Mouse (Mus musculus): ENCODE results near the gene Fbp1. TPM values are rescaled to one million over a fixed set of nuclear protein-coding genes. Genes with fewer than 3 reads are reported as not detected.
A peak's percentile ranks its signal among the peaks of the same experiment; 100 is the strongest.
"Not testable (repeated sequence)": the region's sequence is repeated elsewhere in the genome, so short reads cannot be mapped to it uniquely, and the experiment has no call there.

Fbp1 gene
- total RNA-seq (2014; rRNA removed; ENCODE audit: low replicate concordance) (1.2 TPM in 1 of 2 replicates, not detected in the other), polyA plus RNA-seq (2015; fragmentation: Nextera tagmentation; extraction: Ambion mirVana) (0.18 TPM in 2 replicates)

GRCm38 (mm10) chr13:62887712-62888441 lies at the start of gene Fbp1:
TSS of gene Fbp1 (minus strand) at chr13:62888282.
- Histone ChIP-seq H3K27me3 (ENCODE audit: control insufficient read depth, insufficient read depth, low read length) (peaks cover 17% of the 10 kb centered on the region), H3K36me3 (replicated peaks; ENCODE audit: control insufficient read depth, insufficient read depth, low read length) (no peaks in the 10 kb centered on the region), H3K9me3 (replicated peaks; ENCODE audit: control insufficient read depth, low read length) (0 out of 2 replicates have a peak, but pooled peaks cover 4% of the 10 kb centered on the region), H3K4me3 (ENCODE audit: low read depth, low read length) (peak within 1 kb of the TSS; percentile 17), H3K9ac (replicated peaks; ENCODE audit: low read depth, low read length) (no peak within 1 kb of the TSS), H3K4me2 (ENCODE audit: low read depth, low read length) (peak within 1 kb of the TSS; percentile 47), H3K27ac (ENCODE audit: low read depth) (no peak within 1 kb of the TSS), H3K4me1 (ENCODE audit: control insufficient read depth, insufficient read depth) (0 out of 2 replicates have a peak, but pooled peaks cover 2% of the 10 kb centered on the region)
- TF ChIP-seq EP300 (IDR thresholded peaks at IDR 0.05; ENCODE audit: low read depth), result no peak
- no peak for TF ChIP-seq CTCF (IDR thresholded peaks at IDR 0.05; ENCODE audit: low read depth)
- ATAC-seq (ENCODE audit: insufficient read depth, low read depth) (no peak), DNase-seq (ENCODE audit: low spot score) (no peak)
- 4% methylated on average over 28 of the region's 29 CpGs for WGBS

GRCm38 (mm10) chr13:62932452-62932851 lies 44.4 kb upstream of the Fbp1 start:
- H3K4me3 ChIP-seq (ENCODE audit: low read depth, low read length), result no peak overlapping the region
- no peak overlapping the region for H3K4me2 ChIP-seq (ENCODE audit: low read depth, low read length)
- TF ChIP-seq EP300 (IDR thresholded peaks at IDR 0.05; ENCODE audit: low read depth), result no peak
- TF ChIP-seq CTCF (IDR thresholded peaks at IDR 0.05; ENCODE audit: low read depth), result no peak
- H3K36me3 ChIP-seq (replicated peaks; ENCODE audit: control insufficient read depth, insufficient read depth, low read length), result no peaks in the 10 kb centered on the region
- H3K4me1 ChIP-seq (ENCODE audit: control insufficient read depth, insufficient read depth), result no peaks in the 10 kb centered on the region; the same call in 1 of the 2 replicates
- H3K9ac ChIP-seq (replicated peaks; ENCODE audit: low read depth, low read length), result no peak overlapping the region
- DNase-seq (ENCODE audit: low spot score) (no peak), ATAC-seq (ENCODE audit: insufficient read depth, low read depth) (no peak)
- WGBS, result 76% methylated on average over 4 of the region's 4 CpGs
- H3K27me3 ChIP-seq (ENCODE audit: control insufficient read depth, insufficient read depth, low read length), result no peaks in the 10 kb centered on the region
- no peak overlapping the region for H3K27ac ChIP-seq (ENCODE audit: low read depth)
- H3K9me3 ChIP-seq (replicated peaks; ENCODE audit: control insufficient read depth, low read length), result no peaks in the 10 kb centered on the region

- ATAC-seq (ENCODE audit: insufficient read depth, low read depth) (no peak), DNase-seq (ENCODE audit: low spot score) (no peak)
- 74% methylated on average over 9 of the region's 9 CpGs for WGBS
- no peaks in the 10 kb centered on the region for H3K9me3 ChIP-seq (replicated peaks; ENCODE audit: control insufficient read depth, low read length)
- no peak overlapping the region for H3K9ac ChIP-seq (replicated peaks; ENCODE audit: low read depth, low read length)
- no peak overlapping the region for H3K27ac ChIP-seq (ENCODE audit: low read depth)
- no peaks in the 10 kb centered on the region for H3K4me1 ChIP-seq (ENCODE audit: control insufficient read depth, insufficient read depth)
- no peak for TF ChIP-seq CTCF (IDR thresholded peaks at IDR 0.05; ENCODE audit: low read depth)
- no peak for TF ChIP-seq EP300 (IDR thresholded peaks at IDR 0.05; ENCODE audit: low read depth)
- no peak overlapping the region for H3K4me3 ChIP-seq (ENCODE audit: low read depth, low read length)
- H3K27me3 ChIP-seq (ENCODE audit: control insufficient read depth, insufficient read depth, low read length), result no peaks in the 10 kb centered on the region
- no peak overlapping the region for H3K4me2 ChIP-seq (ENCODE audit: low read depth, low read length)
- no peaks in the 10 kb centered on the region for H3K36me3 ChIP-seq (replicated peaks; ENCODE audit: control insufficient read depth, insufficient read depth, low read length)
Measured at GRCm38 (mm10) chr13:62929766-62930389, 41.8 kb upstream of the Fbp1 start.

- ATAC-seq (ENCODE audit: insufficient read depth, low read depth), result not testable (repeated sequence)
Measured at GRCm38 (mm10) chr13:62929144-62929543, 41.1 kb upstream of the Fbp1 start.

GRCm38 (mm10) chr13:62927470-62927869 lies 39.4 kb upstream of the Fbp1 start:
- no peak overlapping the region for H3K4me2 ChIP-seq (ENCODE audit: low read depth, low read length)
- no peak for ATAC-seq (ENCODE audit: insufficient read depth, low read depth)
- no peak overlapping the region for H3K9ac ChIP-seq (replicated peaks; ENCODE audit: low read depth, low read length)
- DNase-seq (ENCODE audit: low spot score), result no peak
- H3K27me3 ChIP-seq (ENCODE audit: control insufficient read depth, insufficient read depth, low read length), result no peaks in the 10 kb centered on the region
- H3K4me3 ChIP-seq (ENCODE audit: low read depth, low read length), result no peak overlapping the region
- no peaks in the 10 kb centered on the region for H3K4me1 ChIP-seq (ENCODE audit: control insufficient read depth, insufficient read depth)
- H3K36me3 ChIP-seq (replicated peaks; ENCODE audit: control insufficient read depth, insufficient read depth, low read length), result no peaks in the 10 kb centered on the region
- H3K27ac ChIP-seq (ENCODE audit: low read depth), result no peak overlapping the region
- H3K9me3 ChIP-seq (replicated peaks; ENCODE audit: control insufficient read depth, low read length), result no peaks in the 10 kb centered on the region
- no peak for TF ChIP-seq EP300 (IDR thresholded peaks at IDR 0.05; ENCODE audit: low read depth)
- TF ChIP-seq CTCF (IDR thresholded peaks at IDR 0.05; ENCODE audit: low read depth), result no peak
- 76% methylated on average over 1 of the region's 1 CpGs for WGBS

More at GRCm38 (mm10) chr13:62929144-62929543, 41.1 kb upstream of the Fbp1 start:
- not testable (repeated sequence) for H3K27ac ChIP-seq (ENCODE audit: low read depth); H3K4me3 ChIP-seq (ENCODE audit: low read depth, low read length); H3K4me2 ChIP-seq (ENCODE audit: low read depth, low read length); H3K27me3 ChIP-seq (ENCODE audit: control insufficient read depth, insufficient read depth, low read length); H3K4me1 ChIP-seq (ENCODE audit: control insufficient read depth, insufficient read depth); H3K9me3 ChIP-seq (replicated peaks; ENCODE audit: control insufficient read depth, low read length); DNase-seq (ENCODE audit: low spot score); H3K9ac ChIP-seq (replicated peaks; ENCODE audit: low read depth, low read length); H3K36me3 ChIP-seq (replicated peaks; ENCODE audit: control insufficient read depth, insufficient read depth, low read length)
- WGBS, result 86% methylated on average over 3 of the region's 3 CpGs

Measured in heart, postnatal 0 days (tissue).